Comparison of ENCODE assay signal across 8 mouse cellular contexts in the genomic region with DNA sequence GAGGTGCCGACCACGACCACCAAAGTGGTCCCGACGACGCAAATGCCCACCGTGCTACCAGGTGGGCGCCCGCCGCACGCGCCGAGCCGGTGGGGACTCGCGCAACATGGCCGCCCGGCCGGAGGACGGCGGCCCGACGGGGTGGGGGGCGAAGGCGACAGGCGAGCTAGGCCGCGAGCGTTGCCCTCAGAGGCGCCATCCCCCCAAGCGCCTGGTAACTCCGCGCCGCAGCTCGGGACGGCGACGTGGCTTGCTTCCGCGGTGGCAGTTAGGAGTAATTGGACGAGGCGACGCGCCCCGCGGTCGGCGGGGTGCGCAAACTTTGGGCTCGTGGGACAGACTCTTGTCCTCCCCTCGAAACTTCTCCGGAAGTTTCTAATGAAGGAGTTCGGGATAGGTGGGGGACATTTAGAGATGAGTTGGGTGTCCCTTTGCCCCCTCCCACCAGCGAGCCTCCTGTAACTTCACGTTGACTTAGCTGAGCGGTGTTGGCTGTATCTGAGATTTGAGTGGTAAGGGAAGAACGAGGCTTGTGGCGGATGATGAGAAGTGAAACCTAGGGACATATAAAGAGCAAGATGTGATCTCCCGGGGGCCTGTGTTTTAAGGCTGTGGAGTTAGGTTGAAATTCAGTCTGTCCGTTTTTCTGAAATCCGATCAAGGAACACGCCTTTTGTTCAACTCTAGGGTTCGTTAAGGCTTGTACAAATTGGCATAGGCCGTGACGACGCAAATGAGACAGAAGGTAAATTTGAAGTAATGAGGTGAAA. TPM values are rescaled to one million over a fixed set of nuclear protein-coding genes. Genes with fewer than 3 reads are reported as not detected.
DNase-seq lines count a peak whose midpoint lies in the region; ATAC-seq and TF ChIP-seq lines count a peak whose summit lies in the region.

No protein-coding gene starts in this region.

- H3K9ac ChIP-seq in heart, postnatal 0 days (replicated peaks; ENCODE audit: low read depth, low read length): peak overlapping the region; percentile 93

- peak overlapping the region; percentile 76 for H3K4me2 ChIP-seq in heart, postnatal 0 days (ENCODE audit: low read depth, low read length)

- 0 out of 2 replicates have a peak, but pooled peaks have one; percentile 13 for TF ChIP-seq POLR2A in lung, adult 2 months (IDR thresholded peaks at IDR 0.05; ENCODE audit: borderline replicate concordance, extremely low read depth, low read depth, low read length)

- H3K9me3 ChIP-seq in heart, postnatal 0 days (replicated peaks; ENCODE audit: control insufficient read depth, low read length): no peaks in the 10 kb centered on the region

- under 1% methylated on average over 64 of the region's 65 CpGs for WGBS in heart, postnatal 0 days
- under 1% methylated on average over 65 of the region's 65 CpGs for WGBS in large intestine, adult 2 months
- WGBS in lung, adult 2 months: under 1% methylated on average over 64 of the region's 65 CpGs

- no peak for TF ChIP-seq CTCF in heart, postnatal 0 days (IDR thresholded peaks at IDR 0.05; ENCODE audit: low read depth)
- no peak for TF ChIP-seq CTCF in lung, adult 2 months (IDR thresholded peaks at IDR 0.05; ENCODE audit: insufficient read depth, low read length)

- DNase-seq in heart, postnatal 0 days (ENCODE audit: low spot score): peak; percentile 42
- DNase-seq in large intestine, adult 2 months (ENCODE audit: low read depth, low spot score): peak; percentile 29
- DNase-seq in lung, adult 2 months: peak; percentile 75
- peak; percentile 22 to 43 for DNase-seq in right cerebral cortex, adult 2 months (ENCODE audit: low spot score in 2 of 2)
- DNase-seq in ovary, adult 18-20 months (ENCODE audit: low spot score): no peak

- H3K36me3 ChIP-seq in heart, postnatal 0 days (replicated peaks; ENCODE audit: control insufficient read depth, insufficient read depth, low read length): peaks cover 7% of the 10 kb centered on the region

- ATAC-seq in CD4-positive, CD25-positive, alpha-beta regulatory T cell, adult 4 months: peak; percentile 21
- ATAC-seq in activated CD4-positive, CD25-positive, alpha-beta regulatory T cell, adult 4 months: peak; percentile 20
- ATAC-seq in erythroblast, adult 5-6 weeks (replicated peaks; ENCODE audit: low FRiP score, poor library complexity, severe bottlenecking): peak; percentile 45; the same call in 1 of the 2 replicates
- peak; percentile 38 for ATAC-seq in heart, postnatal 0 days (ENCODE audit: insufficient read depth, low read depth)

- peaks cover 15% of the 10 kb centered on the region; the same call in 1 of the 2 replicates for H3K4me1 ChIP-seq in heart, postnatal 0 days (ENCODE audit: control insufficient read depth, insufficient read depth)
- H3K4me1 ChIP-seq in lung, adult 2 months (ENCODE audit: control insufficient read depth, insufficient read depth, low read length): peaks cover 10% of the 10 kb centered on the region

- peak overlapping the region; percentile 92 for H3K4me3 ChIP-seq in heart, postnatal 0 days (ENCODE audit: low read depth, low read length)
- peak overlapping the region; percentile 78 for H3K4me3 ChIP-seq in lung, adult 2 months (replicated peaks; ENCODE audit: extremely low read depth, low read depth, low read length)

- TF ChIP-seq EP300 in heart, postnatal 0 days (IDR thresholded peaks at IDR 0.05; ENCODE audit: low read depth): no peak

- H3K27ac ChIP-seq in heart, postnatal 0 days (ENCODE audit: low read depth): peak overlapping the region; percentile 97

- H3K27me3 ChIP-seq in heart, postnatal 0 days (ENCODE audit: control insufficient read depth, insufficient read depth, low read length): no peaks in the 10 kb centered on the region

RNA-seq across cellular contexts. Expression of gene Cd164, which starts 0.6 kb away (rescaled TPM):
- 100 to 1,000 TPM; 207 to 236 TPM for polyA plus RNA-seq in CD4-positive, CD25-positive, alpha-beta regulatory T cell, adult 4 months (2017; shearing (Covaris generic))
- polyA plus RNA-seq in activated CD4-positive, CD25-positive, alpha-beta regulatory T cell, adult 4 months (2017; shearing (Covaris generic)): 100 to 1,000 TPM; 202 to 222 TPM
- 57.6 and 59.8 TPM in 2 replicates for total RNA-seq in erythroblast, adult 5-6 weeks (2015; ENCODE audit: low replicate concordance)
- total RNA-seq in erythroblast, adult 5-6 weeks (2017; ENCODE audit: low replicate concordance): 50.2 and 53.9 TPM in 2 replicates
- 76.0 and 113 TPM in 2 replicates for total RNA-seq in heart, postnatal 0 days (2014; rRNA removed; ENCODE audit: low replicate concordance)
- 131 and 138 TPM in 2 replicates for polyA plus RNA-seq in heart, postnatal 0 days (2015; fragmentation: Nextera tagmentation; extraction: Ambion mirVana)
- polyA plus RNA-seq in large intestine, adult 2 months (2012; rRNA removed): 115 and 143 TPM in 2 replicates
- polyA plus RNA-seq in lung, adult 2 months (2012; rRNA removed): 93.4 and 131 TPM in 2 replicates

RNA-seq across cellular contexts. Expression of gene Ppil6, which starts 29.6 kb away (rescaled TPM):
- not detected for polyA plus RNA-seq in CD4-positive, CD25-positive, alpha-beta regulatory T cell, adult 4 months (2017; shearing (Covaris generic))
- polyA plus RNA-seq in activated CD4-positive, CD25-positive, alpha-beta regulatory T cell, adult 4 months (2017; shearing (Covaris generic)): under 1 TPM in 1 of 2 experiments, not detected in 1; 0.89 TPM
- total RNA-seq in erythroblast, adult 5-6 weeks (2015; ENCODE audit: low replicate concordance): not detected in 2 replicates
- not detected in 2 replicates for total RNA-seq in erythroblast, adult 5-6 weeks (2017; ENCODE audit: low replicate concordance)
- total RNA-seq in heart, postnatal 0 days (2014; rRNA removed; ENCODE audit: low replicate concordance): 4.5 TPM in 1 of 2 replicates, not detected in the other
- 5.9 and 6.5 TPM in 2 replicates for polyA plus RNA-seq in heart, postnatal 0 days (2015; fragmentation: Nextera tagmentation; extraction: Ambion mirVana)
- polyA plus RNA-seq in large intestine, adult 2 months (2012; rRNA removed): 0.40 and 0.47 TPM in 2 replicates
- polyA plus RNA-seq in lung, adult 2 months (2012; rRNA removed): 2.4 and 4.2 TPM in 2 replicates

RNA-seq across cellular contexts. Expression of gene Smpd2, which starts 29.7 kb away (rescaled TPM):
- polyA plus RNA-seq in CD4-positive, CD25-positive, alpha-beta regulatory T cell, adult 4 months (2017; shearing (Covaris generic)): 10 to 100 TPM; 34.8 to 42.2 TPM
- polyA plus RNA-seq in activated CD4-positive, CD25-positive, alpha-beta regulatory T cell, adult 4 months (2017; shearing (Covaris generic)): 10 to 100 TPM; 23.2 to 25.9 TPM
- 2.1 and 2.5 TPM in 2 replicates for total RNA-seq in erythroblast, adult 5-6 weeks (2015; ENCODE audit: low replicate concordance)
- 0.85 and 1.5 TPM in 2 replicates for total RNA-seq in erythroblast, adult 5-6 weeks (2017; ENCODE audit: low replicate concordance)
- 91.6 and 105 TPM in 2 replicates for total RNA-seq in heart, postnatal 0 days (2014; rRNA removed; ENCODE audit: low replicate concordance)
- 72.4 TPM in 2 replicates for polyA plus RNA-seq in heart, postnatal 0 days (2015; fragmentation: Nextera tagmentation; extraction: Ambion mirVana)
- polyA plus RNA-seq in large intestine, adult 2 months (2012; rRNA removed): 106 and 123 TPM in 2 replicates
- polyA plus RNA-seq in lung, adult 2 months (2012; rRNA removed): 67.9 and 72.7 TPM in 2 replicates

RNA-seq across cellular contexts. Expression of gene Mical1, which starts 43.7 kb away (rescaled TPM):
- 100 to 1,000 TPM in 1 of 2 experiments, 10 to 100 TPM in 1; 61.7 to 140 TPM for polyA plus RNA-seq in CD4-positive, CD25-positive, alpha-beta regulatory T cell, adult 4 months (2017; shearing (Covaris generic))
- 10 to 100 TPM; 67.8 to 99.6 TPM for polyA plus RNA-seq in activated CD4-positive, CD25-positive, alpha-beta regulatory T cell, adult 4 months (2017; shearing (Covaris generic))
- total RNA-seq in erythroblast, adult 5-6 weeks (2015; ENCODE audit: low replicate concordance): 4.6 and 8.8 TPM in 2 replicates
- total RNA-seq in erythroblast, adult 5-6 weeks (2017; ENCODE audit: low replicate concordance): 6.8 and 8.9 TPM in 2 replicates
- 33.1 and 60.4 TPM in 2 replicates for total RNA-seq in heart, postnatal 0 days (2014; rRNA removed; ENCODE audit: low replicate concordance)
- 33.0 and 36.1 TPM in 2 replicates for polyA plus RNA-seq in heart, postnatal 0 days (2015; fragmentation: Nextera tagmentation; extraction: Ambion mirVana)
- polyA plus RNA-seq in large intestine, adult 2 months (2012; rRNA removed): 48.8 and 137 TPM in 2 replicates
- 56.3 and 70.7 TPM in 2 replicates for polyA plus RNA-seq in lung, adult 2 months (2012; rRNA removed)
